Mouse (Mus musculus) MEL (cell line): ENCODE data around the gene Med13l. TPM values are rescaled to one million over a fixed set of nuclear protein-coding genes. Genes with fewer than 3 reads are reported as not detected.
A peak's percentile ranks its signal among the peaks of the same experiment; 100 is the strongest.

Experiments used
- DNase-seq: peaks from one replicate; pipeline ENCODE4 v3.0.0; 2011; ENCODE audit warnings: low read depth, low spot score
- H3K27ac ChIP-seq: 2 replicates; pipeline ENCODE4 v1.5.1; 2012; ENCODE audit warnings: low read depth, mild to moderate bottlenecking, control low read depth, low read length, moderate library complexity; ENCODE audit not compliant: control insufficient read depth
- H3K27me3 ChIP-seq, 2 experiments: fragments of 150-350 bp in 1 of 2; sonication (generic) in 1 of 2; 2 replicates each; pipeline ENCODE4 v1.6.1; 2012; ENCODE audit warnings: low read length in 2 of 2, mild to moderate bottlenecking in 2 of 2, improper control_type of control experiment in 1 of 2, moderate library complexity in 1 of 2; ENCODE audit not compliant: insufficient read depth in 2 of 2, control insufficient read depth in 1 of 2
- H3K36me3 ChIP-seq, 2 experiments: 2 replicates each; pipeline ENCODE4 v1.6.1; 2012 to 2014; ENCODE audit warnings: low read length in 2 of 2, improper control_type of control experiment in 1 of 2, inconsistent platforms in 1 of 2, mild to moderate bottlenecking in 1 of 2; ENCODE audit not compliant: insufficient read depth in 2 of 2, control insufficient read depth in 1 of 2
- H3K4me1 ChIP-seq, 2 experiments: fragments of 150-350 bp in 1 of 2; sonication (generic) in 1 of 2; 2 replicates each; pipeline ENCODE4 v1.6.1; 2012; ENCODE audit warnings: low read length in 2 of 2, improper control_type of control experiment in 1 of 2, mild to moderate bottlenecking in 1 of 2; ENCODE audit not compliant: insufficient read depth in 2 of 2, control insufficient read depth in 1 of 2
- H3K4me3 ChIP-seq, 2 experiments: fragments of 150-350 bp in 1 of 2; sonication (generic) in 1 of 2; 2 replicates each; pipeline ENCODE4 v1.5.1; 2012; ENCODE audit warnings: low read depth in 2 of 2, low read length in 2 of 2, mild to moderate bottlenecking in 2 of 2, moderate library complexity in 2 of 2, control low read depth in 1 of 2, improper control_type of control experiment in 1 of 2; ENCODE audit not compliant: control insufficient read depth in 1 of 2, insufficient read depth in 1 of 2
- H3K79me2 ChIP-seq: 2 replicates; pipeline ENCODE4 v1.6.1; 2012; ENCODE audit warnings: mild to moderate bottlenecking, low read length, moderate library complexity; ENCODE audit not compliant: control insufficient read depth, poor library complexity, insufficient read depth
- H3K9ac ChIP-seq: 2 replicates; pipeline ENCODE4 v1.6.1; 2012; ENCODE audit warnings: low read depth, mild to moderate bottlenecking, control low read depth, low read length, moderate library complexity; ENCODE audit not compliant: control insufficient read depth, poor library complexity, severe bottlenecking
- H3K9me3 ChIP-seq: fragments of 150-350 bp; sonication (generic); replicated peaks from 2 replicates; pipeline ENCODE4 v1.6.1; 2012; ENCODE audit warnings: mild to moderate bottlenecking, low read length, improper control_type of control experiment, moderate library complexity; ENCODE audit not compliant: insufficient read depth
- BHLHE40 ChIP-seq: IDR thresholded peaks from 2 replicates; pipeline ENCODE4 v1.6.1; 2012; ENCODE audit warnings: low read depth, mild to moderate bottlenecking, inconsistent platforms, low read length, improper control_type of control experiment, borderline replicate concordance
- CHD1 ChIP-seq: IDR thresholded peaks from 2 replicates; pipeline ENCODE4 v1.6.1; 2012; ENCODE audit warnings: low read depth, mild to moderate bottlenecking, inconsistent platforms, low read length, improper control_type of control experiment
- CHD2 ChIP-seq: IDR thresholded peaks from 2 replicates; pipeline ENCODE4 v1.6.1; 2011; ENCODE audit warnings: low read length, improper control_type of control experiment
- CTCF ChIP-seq, 3 experiments: IDR thresholded peaks in 2 of 3; conservative IDR thresholded peaks in 1 of 3; 2 replicates each; pipeline ENCODE4 v1.5.1; 2011 to 2012; ENCODE audit warnings: low read length in 3 of 3, low read depth in 2 of 3, mild to moderate bottlenecking in 2 of 3, improper control_type of control experiment in 1 of 3, inconsistent platforms in 1 of 3, mixed read lengths in 1 of 3, moderate library complexity in 1 of 3; ENCODE audit not compliant: control insufficient read depth in 1 of 3, insufficient read depth in 1 of 3, poor library complexity in 1 of 3, severe bottlenecking in 1 of 3
- E2F4 ChIP-seq: IDR thresholded peaks from 2 replicates; pipeline ENCODE4 v1.6.1; 2011; ENCODE audit warnings: low read depth, low read length, improper control_type of control experiment, borderline replicate concordance
- EP300 ChIP-seq, 2 experiments: IDR thresholded peaks; 2 replicates each; pipeline ENCODE4 v1.6.1; 2011; ENCODE audit warnings: improper control_type of control experiment in 2 of 2, low read length in 2 of 2, low read depth in 1 of 2, mild to moderate bottlenecking in 1 of 2
- ETS1 ChIP-seq: IDR thresholded peaks from 2 replicates; pipeline ENCODE4 v1.6.1; 2012; ENCODE audit warnings: low read depth, mild to moderate bottlenecking, inconsistent platforms, low read length, improper control_type of control experiment, moderate library complexity
- HCFC1 ChIP-seq: IDR thresholded peaks from 2 replicates; pipeline ENCODE4 v1.6.1; 2012; ENCODE audit warnings: low read depth, mild to moderate bottlenecking, inconsistent platforms, low read length, improper control_type of control experiment, moderate library complexity
- KAT2A ChIP-seq: conservative IDR thresholded peaks from 2 replicates; pipeline ENCODE4 v1.6.1; 2012; ENCODE audit warnings: low read depth, low read length, improper control_type of control experiment, inconsistent platforms
- MAZ ChIP-seq: IDR thresholded peaks from 2 replicates; pipeline ENCODE4 v1.6.1; 2012; ENCODE audit warnings: low read depth, mild to moderate bottlenecking, inconsistent platforms, low read length, improper control_type of control experiment
- MEF2A ChIP-seq: IDR thresholded peaks from 2 replicates; pipeline ENCODE4 v1.6.1; 2014; ENCODE audit warnings: low read depth, mild to moderate bottlenecking, inconsistent platforms, low read length, improper control_type of control experiment; ENCODE audit not compliant: poor library complexity, insufficient replicate concordance, severe bottlenecking; ENCODE audit errors: extremely low read depth
- MXI1 ChIP-seq: IDR thresholded peaks from 2 replicates; pipeline ENCODE4 v1.6.1; 2011; ENCODE audit warnings: mild to moderate bottlenecking, low read depth, low read length, improper control_type of control experiment
- MYB ChIP-seq: IDR thresholded peaks from 2 replicates; pipeline ENCODE4 v1.6.1; 2011; ENCODE audit warnings: mild to moderate bottlenecking, low read depth, low read length, improper control_type of control experiment
- NELFE ChIP-seq: IDR thresholded peaks from 2 replicates; pipeline ENCODE4 v1.6.1; 2011; ENCODE audit warnings: low read depth, low read length, improper control_type of control experiment
- NRF1 ChIP-seq: IDR thresholded peaks from 2 replicates; pipeline ENCODE4 v1.6.1; 2014; ENCODE audit warnings: low read depth, mild to moderate bottlenecking, inconsistent platforms, low read length, improper control_type of control experiment, moderate library complexity; ENCODE audit not compliant: poor library complexity, insufficient read depth, severe bottlenecking
- POLR2A ChIP-seq, 2 experiments: IDR thresholded peaks; 2 replicates each; pipeline ENCODE4 v1.6.1; 2011 to 2012; ENCODE audit warnings: low read length in 2 of 2, mild to moderate bottlenecking in 2 of 2, control low read depth in 1 of 2, improper control_type of control experiment in 1 of 2, low read depth in 1 of 2, moderate library complexity in 1 of 2; ENCODE audit not compliant: control insufficient read depth in 1 of 2, insufficient read depth in 1 of 2, poor library complexity in 1 of 2
- RCOR1 ChIP-seq: IDR thresholded peaks from 2 replicates; pipeline ENCODE4 v1.6.1; 2012; ENCODE audit warnings: low read depth, mild to moderate bottlenecking, inconsistent platforms, low read length, improper control_type of control experiment
- SIN3A ChIP-seq: IDR thresholded peaks from 2 replicates; pipeline ENCODE4 v1.6.1; 2012; ENCODE audit warnings: low read length, improper control_type of control experiment, inconsistent platforms
- SMC3 ChIP-seq: IDR thresholded peaks from 2 replicates; pipeline ENCODE4 v1.6.1; 2011; ENCODE audit warnings: low read depth, low read length, improper control_type of control experiment
- TBP ChIP-seq: IDR thresholded peaks from 2 replicates; pipeline ENCODE4 v1.8.0; 2011; ENCODE audit warnings: low read depth, low read length, improper control_type of control experiment
- TCF12 ChIP-seq: IDR thresholded peaks from 2 replicates; pipeline ENCODE4 v1.6.1; 2014; ENCODE audit warnings: low read depth, mild to moderate bottlenecking, inconsistent platforms, low read length, improper control_type of control experiment, moderate library complexity
- UBTF ChIP-seq: IDR thresholded peaks from 2 replicates; pipeline ENCODE4 v1.6.1; 2012; ENCODE audit warnings: low read depth, mild to moderate bottlenecking, inconsistent platforms, low read length, improper control_type of control experiment, moderate library complexity, borderline replicate concordance; ENCODE audit not compliant: insufficient read depth
- USF2 ChIP-seq, 2 experiments: IDR thresholded peaks; 2 replicates each; pipeline ENCODE4 v1.6.1; 2011 to 2012; ENCODE audit warnings: improper control_type of control experiment in 2 of 2, low read length in 2 of 2, borderline replicate concordance in 1 of 2, inconsistent platforms in 1 of 2, low read depth in 1 of 2, mild to moderate bottlenecking in 1 of 2; ENCODE audit not compliant: insufficient read depth in 1 of 2
- ZMIZ1 ChIP-seq: IDR thresholded peaks from 2 replicates; pipeline ENCODE4 v1.6.1; 2012; ENCODE audit warnings: low read depth, mild to moderate bottlenecking, inconsistent platforms, low read length, improper control_type of control experiment, moderate library complexity
- polyA plus RNA-seq, 2 experiments: library from polyadenylated mRNA; stranded (reverse) in 1 of 2; unstranded in 1 of 2; fragments of >175 nt in 1 of 2; fragments of >200 nt in 1 of 2; gene quantifications; 2 replicates each; pipeline versions ENCODE4 v1.2.1 to v1.2.4; 2012; ENCODE audit warnings: low replicate concordance in 2 of 2, low read depth in 1 of 2; ENCODE audit not compliant: insufficient read length in 2 of 2, insufficient read depth in 1 of 2, missing spikeins in 1 of 2
- total RNA-seq: library from RNA; depleted of rRNA; stranded (reverse); fragments of 300-350 nt; gene quantifications from 2 replicates; pipeline ENCODE4 v1.2.3, GENCODE M21; 2012; rRNA removed

The Med13l gene
- 13.4 and 13.8 TPM in 2 replicates for total RNA-seq
- polyA plus RNA-seq = 10 to 100 TPM in 1 of 2 experiments, not detected in 1; 16.1 TPM

DNA sequence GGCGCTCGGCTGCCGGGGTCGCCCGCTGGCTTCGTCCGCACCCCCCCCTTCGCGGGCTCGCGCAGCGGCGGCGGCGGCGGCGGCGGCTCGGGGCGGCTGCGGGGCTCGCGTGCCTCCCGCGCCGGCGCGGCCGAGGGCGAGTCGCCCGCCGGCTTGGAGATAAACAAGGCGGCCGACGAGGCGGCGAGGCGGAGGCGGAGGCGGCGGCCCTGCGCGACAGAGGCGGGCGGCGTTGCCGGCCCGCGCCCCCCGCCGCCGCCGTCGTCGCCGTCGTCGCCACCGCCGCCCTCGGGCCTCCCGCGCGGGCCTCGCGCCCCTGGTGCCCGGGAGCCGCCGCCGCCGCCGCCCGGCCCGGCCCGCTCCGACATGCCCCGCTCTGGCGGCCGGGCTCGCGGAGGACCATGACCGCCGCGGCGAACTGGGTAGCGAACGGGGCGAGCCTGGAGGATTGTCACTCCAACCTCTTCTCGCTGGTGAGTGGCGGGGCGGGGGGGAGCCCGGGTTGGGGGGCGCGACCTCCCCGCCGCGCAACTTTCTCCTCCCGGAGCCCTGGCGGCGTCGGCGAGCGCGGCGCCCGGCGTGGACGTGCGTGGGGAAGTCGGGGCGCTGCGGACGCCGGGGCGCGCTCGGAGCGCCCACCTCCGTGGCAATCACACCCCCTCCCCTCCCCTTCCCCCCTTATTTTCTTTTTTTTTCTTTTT is at the start of gene Med13l:
Gene Med13l (plus strand): TSS at position 295 of the 701 bp plus-strand sequence.
- TF ChIP-seq NELFE = no peak
- no peak for TF ChIP-seq BHLHE40
- TF ChIP-seq E2F4 = no peak
- 0 out of 4 replicates have a peak, but pooled peaks of 1 of the 2 experiments have one; percentile 39 for TF ChIP-seq POLR2A (IDR thresholded peaks at IDR 0.05; ENCODE audit: control insufficient read depth in 1 of 2, insufficient read depth in 1 of 2, low read depth in 1 of 2, low read length in 2 of 2, poor library complexity in 1 of 2)
- no peak for TF ChIP-seq RCOR1
- no peak for TF ChIP-seq MAZ
- no peak for TF ChIP-seq NRF1
- TF ChIP-seq SIN3A = peak; percentile 12; the same call in 1 of the 2 replicates
- TF ChIP-seq UBTF = peak; percentile 73; the same call in 1 of the 2 replicates
- no peak for TF ChIP-seq HCFC1
- TF ChIP-seq ETS1 = no peak
- TF ChIP-seq TCF12 = no peak
- Histone ChIP-seq H3K27me3 (no peaks in the 10 kb centered on the region), H3K9ac (peak within 1 kb of the TSS; percentile 94), H3K4me3 (peak within 1 kb of the TSS; percentile 86 to 96), H3K79me2 (peaks cover 52% of the 10 kb centered on the region), H3K9me3 (no peaks in the 10 kb centered on the region), H3K36me3 (peaks cover 0 to 42% of the 10 kb centered on the region in 2 experiments; a peak in 2 of 4 replicates), H3K27ac (peak within 1 kb of the TSS; percentile 74), H3K4me1 (peaks cover 22 to 38% of the 10 kb centered on the region in 2 experiments)
- peak; percentile 63 for DNase-seq

DNA sequence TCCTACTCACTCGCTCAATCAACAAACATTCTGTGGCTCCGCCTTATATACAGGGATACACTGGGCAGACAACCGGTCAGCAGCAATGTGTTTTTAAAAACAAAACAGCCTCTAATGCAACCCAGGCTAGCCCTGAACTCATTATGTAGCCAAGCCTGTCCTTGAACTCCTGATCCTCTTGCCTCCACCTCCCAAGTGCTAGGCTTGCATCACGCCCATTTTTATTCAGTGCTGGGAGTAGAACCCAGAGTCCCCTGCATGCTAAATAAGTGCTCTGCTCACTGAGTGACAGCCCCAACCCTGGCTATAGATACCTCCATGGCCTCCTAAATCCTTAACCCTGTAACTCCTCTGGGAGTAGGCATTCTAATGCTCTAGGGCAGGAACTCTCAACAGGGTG is 49.5 kb upstream of the Med13l start:
- no peak for DNase-seq
- Histone ChIP-seq H3K4me1 (no peaks in the 10 kb centered on the region), H3K36me3 (no peaks in the 10 kb centered on the region), H3K27me3 (no peaks in the 10 kb centered on the region), H3K4me3 (no peak overlapping the region), H3K9me3 (no peaks in the 10 kb centered on the region), H3K9ac (no peak overlapping the region), H3K27ac (no peak overlapping the region), H3K79me2 (no peaks in the 10 kb centered on the region)
- TF ChIP-seq ZMIZ1 (no peak), SMC3 (no peak), NRF1 (no peak), MYB (no peak), KAT2A (no peak), EP300 (IDR thresholded peaks at IDR 0.05; ENCODE audit: low read depth in 1 of 2, low read length in 2 of 2) (no peak), CTCF (IDR thresholded peaks at IDR 0.05 in 2 of 3, conservative IDR thresholded peaks at IDR 0.05 in 1 of 3; ENCODE audit: control insufficient read depth in 1 of 3, insufficient read depth in 1 of 3, low read depth in 2 of 3, low read length in 3 of 3, poor library complexity in 1 of 3, severe bottlenecking in 1 of 3) (no peak), MEF2A (no peak), MAZ (no peak), NELFE (no peak), SIN3A (no peak), CHD2 (no peak), BHLHE40 (no peak), TBP (no peak), POLR2A (IDR thresholded peaks at IDR 0.05; ENCODE audit: control insufficient read depth in 1 of 2, insufficient read depth in 1 of 2, low read depth in 1 of 2, low read length in 2 of 2, poor library complexity in 1 of 2) (no peak), CHD1 (no peak), TCF12 (no peak), USF2 (IDR thresholded peaks at IDR 0.05; ENCODE audit: borderline replicate concordance in 1 of 2, insufficient read depth in 1 of 2, low read depth in 1 of 2, low read length in 2 of 2) (no peak), MXI1 (no peak)
